Mouse (Mus musculus) ES-Bruce4 (cell line): ENCODE measurements around the gene Mn1.

ENCODE experiments used
- CTCF ChIP-seq: IDR thresholded peaks from one replicate; pipeline ENCODE4 v1.8.1; 2011; ENCODE audit warnings: low read depth, low read length
- EP300 ChIP-seq: IDR thresholded peaks from 2 replicates; pipeline ENCODE4 v1.6.1; 2011; ENCODE audit warnings: low read depth, low read length; ENCODE audit not compliant: insufficient read depth
- POLR2A ChIP-seq: IDR thresholded peaks from one replicate; pipeline ENCODE4 v1.8.1; 2011; ENCODE audit warnings: low read length; ENCODE audit not compliant: insufficient read depth

DNA sequence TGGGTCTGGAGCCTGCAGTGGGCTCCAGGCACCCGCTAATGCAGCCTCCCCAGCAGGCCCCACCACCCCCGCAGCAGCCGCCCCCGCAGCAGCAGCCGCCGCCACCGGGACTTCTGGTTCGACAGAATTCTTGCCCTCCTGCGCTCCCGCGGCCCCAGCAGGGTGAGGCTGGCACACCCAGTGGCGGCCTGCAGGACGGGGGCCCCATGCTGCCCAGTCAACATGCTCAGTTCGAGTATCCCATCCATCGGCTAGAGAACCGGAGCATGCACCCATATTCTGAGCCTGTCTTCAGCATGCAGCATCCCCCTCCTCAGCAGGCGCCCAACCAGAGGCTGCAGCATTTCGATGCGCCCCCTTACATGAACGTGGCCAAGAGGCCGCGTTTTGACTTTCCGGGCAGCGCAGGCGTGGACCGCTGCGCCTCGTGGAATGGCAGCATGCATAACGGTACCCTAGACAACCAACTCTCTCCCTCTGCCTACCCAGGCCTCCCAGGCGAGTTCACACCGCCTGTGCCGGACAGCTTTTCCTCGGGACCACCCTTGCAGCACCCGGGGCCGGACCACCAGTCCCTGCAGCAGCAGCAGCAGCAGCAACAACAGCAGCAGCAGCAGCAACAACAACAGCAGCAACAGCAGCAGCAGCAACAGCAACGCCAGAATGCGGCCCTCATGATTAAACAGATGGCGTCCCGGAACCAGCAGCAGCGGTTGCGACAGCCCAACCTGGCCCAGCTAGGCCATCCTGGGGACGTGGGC is 2.1 kb downstream of the Mn1 start:
- no peak for TF ChIP-seq POLR2A
- TF ChIP-seq CTCF: no peak
- no peak for TF ChIP-seq EP300
